Comparison of ENCODE assay signal across 26 mouse cellular contexts in the genomic region with DNA sequence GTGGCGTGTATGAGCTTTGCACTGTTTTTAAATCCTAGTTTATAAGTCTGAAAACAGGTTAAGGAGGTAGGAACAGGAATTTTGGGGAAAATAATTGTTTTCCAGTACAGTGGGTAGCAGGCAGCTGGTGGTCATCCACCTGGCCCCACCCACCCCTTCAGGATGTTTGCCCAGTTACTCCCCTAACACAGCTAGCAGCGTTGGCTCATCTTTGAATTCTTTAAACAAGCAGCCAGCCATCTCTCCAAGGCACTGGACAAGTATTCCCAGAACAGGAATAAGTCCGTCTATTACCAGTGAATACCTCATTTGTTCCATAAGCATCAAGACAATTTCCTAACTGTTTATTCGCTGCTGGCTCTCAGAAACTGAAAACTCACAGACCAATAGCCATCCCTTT. TPM values are rescaled to one million over a fixed set of nuclear protein-coding genes. Genes with fewer than 3 reads are reported as not detected.
A peak's percentile ranks its signal among the peaks of the same experiment; 100 is the strongest.
DNase-seq lines count a peak whose midpoint lies in the region; ATAC-seq lines count a peak whose summit lies in the region.
"Had no signal": no experiment of that assay in that cellular context is flagged by ENCODE, and none has a peak within 500 bp of the region (broad histone marks: within the 10 kb centered on the region; RNA-seq: fewer than 3 reads in every experiment).

No protein-coding gene starts in this region.

- no peak overlapping the region for H3K27ac ChIP-seq in embryonic facial prominence, embryonic 11.5 days (replicated peaks; ENCODE audit: low read depth, low read length)
- no peak overlapping the region for H3K27ac ChIP-seq in embryonic facial prominence, embryonic 10.5 days (replicated peaks)
- peak overlapping the region; percentile 82 for H3K27ac ChIP-seq in limb, embryonic 13.5 days
- peak overlapping the region; percentile 80 for H3K27ac ChIP-seq in stomach, embryonic 16.5 days (ENCODE audit: low read length)
- no peak overlapping the region for H3K27ac ChIP-seq in liver, embryonic 12.5 days
- H3K27ac ChIP-seq: forebrain, embryonic 10.5 days; forebrain, embryonic 15.5 days; hindbrain, embryonic 10.5 days; hindbrain, embryonic 15.5 days; macrophage; midbrain, embryonic 13.5 days had no signal

- H3K9me3 ChIP-seq in embryonic facial prominence, embryonic 11.5 days (replicated peaks; ENCODE audit: control insufficient read depth, low read length), result no peaks in the 10 kb centered on the region
- H3K9me3 ChIP-seq in embryonic facial prominence, embryonic 10.5 days, result 0 out of 2 replicates have a peak, but pooled peaks cover 2% of the 10 kb centered on the region
- peaks cover 3% of the 10 kb centered on the region; the same call in 1 of the 2 replicates for H3K9me3 ChIP-seq in limb, embryonic 13.5 days
- no peaks in the 10 kb centered on the region for H3K9me3 ChIP-seq in stomach, embryonic 16.5 days (replicated peaks; ENCODE audit: control insufficient read depth, low read length)
- no peaks in the 10 kb centered on the region for H3K9me3 ChIP-seq in liver, embryonic 12.5 days (replicated peaks)
- H3K9me3 ChIP-seq: forebrain, embryonic 10.5 days; forebrain, embryonic 15.5 days; hindbrain, embryonic 10.5 days; hindbrain, embryonic 15.5 days; midbrain, embryonic 13.5 days had no signal

- no peak for ATAC-seq in embryonic facial prominence, embryonic 11.5 days (replicated peaks; ENCODE audit: insufficient number of reproducible peaks, low FRiP score, low TSS enrichment, low read depth)
- 0 out of 2 replicates have a peak, but pooled peaks have one; percentile 28 for ATAC-seq in limb, embryonic 13.5 days (ENCODE audit: low FRiP score, low read depth)
- no peak for ATAC-seq in stomach, embryonic 16.5 days (ENCODE audit: insufficient read depth, low FRiP score)
- no peak for ATAC-seq in liver, embryonic 12.5 days
- ATAC-seq: activated CD4-positive, CD25-positive, alpha-beta regulatory T cell, adult 4 months; forebrain, embryonic 15.5 days; inflammation-experienced regulatory T-cells, adult 6 months; liver, postnatal 0 days; midbrain, embryonic 13.5 days had no signal

- H3K4me1 ChIP-seq in embryonic facial prominence, embryonic 11.5 days (ENCODE audit: control insufficient read depth, insufficient read depth, low read length), result no peaks in the 10 kb centered on the region
- peaks cover 22% of the 10 kb centered on the region for H3K4me1 ChIP-seq in embryonic facial prominence, embryonic 10.5 days
- H3K4me1 ChIP-seq in limb, embryonic 13.5 days, result peaks cover 20% of the 10 kb centered on the region
- H3K4me1 ChIP-seq in stomach, embryonic 16.5 days (ENCODE audit: control insufficient read depth, insufficient read depth, low read length), result peaks cover 12% of the 10 kb centered on the region; the same call in 1 of the 2 replicates
- H3K4me1 ChIP-seq in liver, embryonic 12.5 days, result peaks cover 26% of the 10 kb centered on the region
- H3K4me1 ChIP-seq: forebrain, embryonic 15.5 days; hindbrain, embryonic 10.5 days; hindbrain, embryonic 15.5 days; midbrain, embryonic 13.5 days had no signal

- DNase-seq in embryonic facial prominence, embryonic 11.5 days (ENCODE audit: low spot score), result peak; percentile 10
- DNase-seq in embryonic facial prominence, embryonic 10.5 days (ENCODE audit: low spot score), result no peak
- peak; percentile 13 for DNase-seq in fibroblast of lung, adult 2 months (ENCODE audit: low read depth)
- DNase-seq in urinary bladder, postnatal 10 days (ENCODE audit: low spot score), result no peak
- DNase-seq in cerebellum, postnatal 10 days, result no peak
- DNase-seq: cerebellum, adult 18-20 months; cerebellum, postnatal 25 days; heart, postnatal 14 days; kidney, postnatal 14 days; liver, postnatal 0 days; right cerebral cortex, postnatal 14 days; thymus, adult 2 months; thymus, postnatal 4 days had no signal

- H3K4me3 ChIP-seq in embryonic facial prominence, embryonic 11.5 days (ENCODE audit: low read depth, low read length), result no peak overlapping the region
- H3K4me3 ChIP-seq in embryonic facial prominence, embryonic 10.5 days, result no peak overlapping the region
- no peak overlapping the region for H3K4me3 ChIP-seq in limb, embryonic 13.5 days
- H3K4me3 ChIP-seq in stomach, embryonic 16.5 days (replicated peaks; ENCODE audit: low read length), result no peak overlapping the region
- H3K4me3 ChIP-seq in liver, embryonic 12.5 days, result no peak overlapping the region
- H3K4me3 ChIP-seq: forebrain, embryonic 10.5 days; forebrain, embryonic 15.5 days; hindbrain, embryonic 10.5 days; hindbrain, embryonic 15.5 days; midbrain, embryonic 13.5 days had no signal

- H3K27me3 ChIP-seq in embryonic facial prominence, embryonic 11.5 days (ENCODE audit: control insufficient read depth, insufficient read depth, low read length), result no peaks in the 10 kb centered on the region
- no peaks in the 10 kb centered on the region for H3K27me3 ChIP-seq in embryonic facial prominence, embryonic 10.5 days (replicated peaks; ENCODE audit: low read depth, poor library complexity, severe bottlenecking)
- H3K27me3 ChIP-seq in limb, embryonic 13.5 days, result no peaks in the 10 kb centered on the region
- H3K27me3 ChIP-seq in stomach, embryonic 16.5 days (ENCODE audit: control insufficient read depth, insufficient read depth, low read length), result no peaks in the 10 kb centered on the region
- no peaks in the 10 kb centered on the region for H3K27me3 ChIP-seq in liver, embryonic 12.5 days (replicated peaks)
- H3K27me3 ChIP-seq: CH12.LX; forebrain, embryonic 15.5 days; hindbrain, embryonic 15.5 days; midbrain, embryonic 13.5 days had no signal

- H3K9ac ChIP-seq in embryonic facial prominence, embryonic 11.5 days (replicated peaks; ENCODE audit: low read length), result no peak overlapping the region
- H3K9ac ChIP-seq in limb, embryonic 13.5 days, result no peak overlapping the region
- no peak overlapping the region for H3K9ac ChIP-seq in stomach, embryonic 16.5 days (ENCODE audit: low read length)
- H3K9ac ChIP-seq in liver, embryonic 12.5 days, result no peak overlapping the region
- H3K9ac ChIP-seq: forebrain, embryonic 15.5 days; hindbrain, embryonic 15.5 days; liver, postnatal 0 days; midbrain, embryonic 13.5 days had no signal

- no peaks in the 10 kb centered on the region for H3K36me3 ChIP-seq in embryonic facial prominence, embryonic 11.5 days (replicated peaks; ENCODE audit: control insufficient read depth, insufficient read depth, low read depth, low read length)
- H3K36me3 ChIP-seq in embryonic facial prominence, embryonic 10.5 days (replicated peaks), result no peaks in the 10 kb centered on the region
- no peaks in the 10 kb centered on the region for H3K36me3 ChIP-seq in limb, embryonic 13.5 days
- no peaks in the 10 kb centered on the region for H3K36me3 ChIP-seq in stomach, embryonic 16.5 days (ENCODE audit: control insufficient read depth, insufficient read depth, low read length)
- no peaks in the 10 kb centered on the region for H3K36me3 ChIP-seq in liver, embryonic 12.5 days
- H3K36me3 ChIP-seq: forebrain, embryonic 10.5 days; forebrain, embryonic 15.5 days; hindbrain, embryonic 10.5 days; hindbrain, embryonic 15.5 days; midbrain, embryonic 13.5 days had no signal

- H3K4me2 ChIP-seq in embryonic facial prominence, embryonic 11.5 days (ENCODE audit: low read depth, low read length), result no peak overlapping the region
- no peak overlapping the region for H3K4me2 ChIP-seq in limb, embryonic 13.5 days (replicated peaks)
- no peak overlapping the region for H3K4me2 ChIP-seq in stomach, embryonic 16.5 days (ENCODE audit: low read depth, low read length)
- H3K4me2 ChIP-seq in liver, embryonic 12.5 days, result no peak overlapping the region
- H3K4me2 ChIP-seq: forebrain, embryonic 15.5 days; hindbrain, embryonic 15.5 days; liver, embryonic 11.5 days; midbrain, embryonic 13.5 days had no signal

- 62% methylated on average over 4 of the region's 4 CpGs for WGBS in embryonic facial prominence, embryonic 11.5 days
- WGBS in embryonic facial prominence, embryonic 10.5 days, result 62% methylated on average over 4 of the region's 4 CpGs
- 34% methylated on average over 4 of the region's 4 CpGs for WGBS in limb, embryonic 13.5 days
- WGBS in stomach, embryonic 16.5 days, result 47% methylated on average over 4 of the region's 4 CpGs
- WGBS in liver, embryonic 12.5 days (ENCODE audit: insufficient replicate concordance), result 72% methylated on average over 4 of the region's 4 CpGs

RNA-seq across cellular contexts. Expression of a gene that starts 39.5 kb away (rescaled TPM):
- 11.7 and 13.1 TPM in 2 replicates for polyA plus RNA-seq in embryonic facial prominence, embryonic 11.5 days (2014; fragmentation: Nextera tagmentation; extraction: Ambion mirVana)
- polyA plus RNA-seq in embryonic facial prominence, embryonic 10.5 days (2016; fragmentation: Nextera tagmentation; extraction: Ambion mirVana), result 8.5 and 9.1 TPM in 2 replicates
- polyA plus RNA-seq in limb, embryonic 13.5 days (2015; fragmentation: Nextera tagmentation; extraction: Ambion mirVana), result 13.0 and 13.3 TPM in 2 replicates
- 12.4 and 12.9 TPM in 2 replicates for polyA plus RNA-seq in stomach, embryonic 16.5 days (2015; fragmentation: Nextera tagmentation; extraction: Ambion mirVana)
- polyA plus RNA-seq in liver, embryonic 12.5 days (2016; fragmentation: Nextera tagmentation; extraction: Ambion mirVana), result 4.9 TPM in 2 replicates

Comparison
In these comparisons a context has a peak if more than half of its experiments do, and no peak if none do; other contexts are left out.
1. DNase-seq: peak in embryonic facial prominence, embryonic 11.5 days (single experiment) and fibroblast of lung, adult 2 months (single experiment); none in embryonic facial prominence, embryonic 10.5 days (single experiment), urinary bladder, postnatal 10 days (single experiment) and cerebellum, postnatal 10 days (0 of 2).
2. H3K27ac ChIP-seq: peak in limb, embryonic 13.5 days (single experiment) and stomach, embryonic 16.5 days (single experiment); none in embryonic facial prominence, embryonic 11.5 days (single experiment), embryonic facial prominence, embryonic 10.5 days (single experiment) and liver, embryonic 12.5 days (single experiment).